Mouse (Mus musculus) E14TG2a.4 (cell line): ENCODE measurements at regions not wholly inside any gene's neighbourhood (a gene's known extent, or its start where the extent isn't known, plus 50 kb on each side); places are given as distances from the start of the nearest gene placed in this dataset.

ENCODE experiments used
- CTCF ChIP-seq: conservative IDR thresholded peaks from 2 replicates; pipeline ENCODE4 v1.5.1; 2014; ENCODE audit warnings: low read length
- NANOG ChIP-seq: IDR thresholded peaks from 2 replicates; pipeline ENCODE4 v1.6.1; 2014; ENCODE audit warnings: borderline replicate concordance, low read length, mixed read lengths

GRCm38 (mm10) chr17:83962841-83963240 is 115.1 kb upstream of the Haao start:
- no peak for TF ChIP-seq CTCF
- TF ChIP-seq NANOG: no peak
